Mouse (Mus musculus): Measurements from ENCODE around the gene Olfr1037. TPM values are rescaled to one million over a fixed set of nuclear protein-coding genes. Genes with fewer than 3 reads are reported as not detected.
"Not testable (repeated sequence)": the region's sequence is repeated elsewhere in the genome, so short reads cannot be mapped to it uniquely, and the experiment has no call there.

The Olfr1037 gene
- not detected in 2 replicates for polyA plus RNA-seq (2012; rRNA removed)

GRCm38 (mm10) chr2:86087285-86087684 is at the start of gene Olfr1037:
Gene Olfr1037 (minus strand): TSS chr2:86087385.
- no peak for DNase-seq (ENCODE audit: low read depth)
- no peak for TF ChIP-seq POLR2A (IDR thresholded peaks at IDR 0.05; ENCODE audit: borderline replicate concordance, extremely low read depth, insufficient read depth, insufficient read length, poor library complexity, severe bottlenecking)
- TF ChIP-seq CTCF (IDR thresholded peaks at IDR 0.05; ENCODE audit: borderline replicate concordance, extremely low read depth, insufficient read depth, insufficient read length), result no peak

GRCm38 (mm10) chr2:86135828-86136227 is 48.6 kb upstream of the Olfr1037 start, which contains the start of gene Olfr1039:
Gene Olfr1039 (minus strand): TSS chr2:86135928.
- DNase-seq (ENCODE audit: low read depth), result no peak
- TF ChIP-seq POLR2A (IDR thresholded peaks at IDR 0.05; ENCODE audit: borderline replicate concordance, extremely low read depth, insufficient read depth, insufficient read length, poor library complexity, severe bottlenecking), result no peak
- no peak for TF ChIP-seq CTCF (IDR thresholded peaks at IDR 0.05; ENCODE audit: borderline replicate concordance, extremely low read depth, insufficient read depth, insufficient read length)

GRCm38 (mm10) chr2:86080478-86080877 is 6.7 kb downstream of the Olfr1037 start:
- not testable (repeated sequence) for DNase-seq (ENCODE audit: low read depth)

- DNase-seq (ENCODE audit: low read depth), result not testable (repeated sequence)
Observed at GRCm38 (mm10) chr2:86073692-86074091, 13.5 kb downstream of the Olfr1037 start, which contains the start of gene Olfr1036. Gene Olfr1036 (plus strand): TSS chr2:86073992.

GRCm38 (mm10) chr2:86070189-86070588 is 17.0 kb downstream of the Olfr1037 start:
- DNase-seq (ENCODE audit: low read depth), result no peak
- TF ChIP-seq POLR2A (IDR thresholded peaks at IDR 0.05; ENCODE audit: borderline replicate concordance, extremely low read depth, insufficient read depth, insufficient read length, poor library complexity, severe bottlenecking) (no peak), CTCF (IDR thresholded peaks at IDR 0.05; ENCODE audit: borderline replicate concordance, extremely low read depth, insufficient read depth, insufficient read length) (no peak)

- not testable (repeated sequence) for DNase-seq (ENCODE audit: low read depth)
Observed at GRCm38 (mm10) chr2:86063766-86064165, 23.4 kb downstream of the Olfr1037 start.

- not testable (repeated sequence) for DNase-seq (ENCODE audit: low read depth)
Observed at GRCm38 (mm10) chr2:86050777-86051176, 36.4 kb downstream of the Olfr1037 start.

GRCm38 (mm10) chr2:86045561-86045960 is 41.6 kb downstream of the Olfr1037 start, which contains the start of gene Olfr1034:
Gene Olfr1034 (plus strand): TSS chr2:86045861.
- no peak for TF ChIP-seq CTCF (IDR thresholded peaks at IDR 0.05; ENCODE audit: borderline replicate concordance, extremely low read depth, insufficient read depth, insufficient read length)
- DNase-seq (ENCODE audit: low read depth), result no peak

Other genes starting within 250 kb of the Olfr1037 start
- 0.08 TPM in 1 of 2 replicates, not detected in the other for gene Olfr1019, start 241.9 kb downstream of the Olfr1037 start, polyA plus RNA-seq (2012; rRNA removed)
- gene Olfr1020, start 240.4 kb downstream of the Olfr1037 start, polyA plus RNA-seq (2012; rRNA removed), result not detected in 2 replicates
- not detected in 2 replicates for gene Olfr1022, start 218.8 kb downstream of the Olfr1037 start, polyA plus RNA-seq (2012; rRNA removed)
- not detected in 2 replicates for gene Olfr1023, start 201.7 kb downstream of the Olfr1037 start, polyA plus RNA-seq (2012; rRNA removed)
- gene Olfr1024, start 182.3 kb downstream of the Olfr1037 start, polyA plus RNA-seq (2012; rRNA removed), result not detected in 2 replicates
- not detected in 2 replicates for gene Olfr1025-ps1, start 172.2 kb downstream of the Olfr1037 start, polyA plus RNA-seq (2012; rRNA removed)
- not detected in 2 replicates for gene Olfr1026, start 165.8 kb downstream of the Olfr1037 start, polyA plus RNA-seq (2012; rRNA removed)
- not detected in 2 replicates for gene Olfr1028, start 136.9 kb downstream of the Olfr1037 start, polyA plus RNA-seq (2012; rRNA removed)
- gene Olfr1029, start 113.5 kb downstream of the Olfr1037 start, polyA plus RNA-seq (2012; rRNA removed), result not detected in 2 replicates
- gene Olfr1030, start 108.1 kb downstream of the Olfr1037 start, polyA plus RNA-seq (2012; rRNA removed), result not detected in 2 replicates
- gene Olfr1031, start 97.1 kb downstream of the Olfr1037 start, polyA plus RNA-seq (2012; rRNA removed), result not detected in 2 replicates
- not detected in 2 replicates for gene Olfr1032, start 81.8 kb downstream of the Olfr1037 start, polyA plus RNA-seq (2012; rRNA removed)
- gene Olfr1033, start 66.8 kb downstream of the Olfr1037 start, polyA plus RNA-seq (2012; rRNA removed), result 0.04 and 0.06 TPM in 2 replicates
- not detected in 2 replicates for gene Olfr1034, start 41.5 kb downstream of the Olfr1037 start, polyA plus RNA-seq (2012; rRNA removed)
- not detected in 2 replicates for gene Olfr1036, start 13.4 kb downstream of the Olfr1037 start, polyA plus RNA-seq (2012; rRNA removed)
- not detected in 2 replicates for gene Olfr1039, start 48.5 kb upstream of the Olfr1037 start, polyA plus RNA-seq (2012; rRNA removed)
- gene Olfr1040, start 59.3 kb upstream of the Olfr1037 start, polyA plus RNA-seq (2012; rRNA removed), result not detected in 2 replicates
- gene Olfr1042, start 74.5 kb upstream of the Olfr1037 start, polyA plus RNA-seq (2012; rRNA removed), result not detected in 2 replicates
- gene Olfr1043, start 80.1 kb upstream of the Olfr1037 start, polyA plus RNA-seq (2012; rRNA removed), result not detected in 2 replicates
- not detected in 2 replicates for gene Olfr1044, start 90.4 kb upstream of the Olfr1037 start, polyA plus RNA-seq (2012; rRNA removed)
- not detected in 2 replicates for gene Olfr52, start 98.3 kb upstream of the Olfr1037 start, polyA plus RNA-seq (2012; rRNA removed)
- gene Olfr1045, start 115.6 kb upstream of the Olfr1037 start, polyA plus RNA-seq (2012; rRNA removed), result not detected in 2 replicates
- not detected in 2 replicates for gene Olfr1046, start 131.9 kb upstream of the Olfr1037 start, polyA plus RNA-seq (2012; rRNA removed)
- not detected in 2 replicates for gene Olfr1047, start 144.0 kb upstream of the Olfr1037 start, polyA plus RNA-seq (2012; rRNA removed)
- not detected in 2 replicates for gene Olfr1048, start 152.9 kb upstream of the Olfr1037 start, polyA plus RNA-seq (2012; rRNA removed)
- gene Olfr1049, start 170.9 kb upstream of the Olfr1037 start, polyA plus RNA-seq (2012; rRNA removed), result not detected in 2 replicates
- gene Olfr1051, start 191.7 kb upstream of the Olfr1037 start, polyA plus RNA-seq (2012; rRNA removed), result not detected in 2 replicates
- not detected in 2 replicates for gene Olfr1052, start 205.1 kb upstream of the Olfr1037 start, polyA plus RNA-seq (2012; rRNA removed)
- gene Olfr1053, start 227.9 kb upstream of the Olfr1037 start, polyA plus RNA-seq (2012; rRNA removed), result not detected in 2 replicates
- gene Olfr1054, start 248.0 kb upstream of the Olfr1037 start, polyA plus RNA-seq (2012; rRNA removed), result not detected in 2 replicates